Mouse (Mus musculus): ENCODE measurements around the gene Gm45337.
A peak's percentile ranks its signal among the peaks of the same experiment; 100 is the strongest.
"Not testable (repeated sequence)": the region's sequence is repeated elsewhere in the genome, so short reads cannot be mapped to it uniquely, and the experiment has no call there.

Gm45337 gene

GRCm38 (mm10) chr7:142144507-142144906 is at the start of gene Gm45337:
Gm45337 (minus strand) TSS chr7:142144607.
- DNase-seq (ENCODE audit: low spot score in 2 of 2): no peak

- DNase-seq (ENCODE audit: low spot score in 2 of 2): no peak
These were observed 45.9 kb upstream of the Gm45337 start, which contains the start of gene Gm10153 for GRCm38 (mm10) chr7:142190289-142190688. Gm10153 (minus strand) TSS chr7:142190389.

GRCm38 (mm10) chr7:142188156-142188555 is 43.7 kb upstream of the Gm45337 start:
- no peak for DNase-seq (ENCODE audit: low spot score in 2 of 2)

GRCm38 (mm10) chr7:142181021-142181420 is 36.6 kb upstream of the Gm45337 start:
- DNase-seq (ENCODE audit: low spot score in 2 of 2): no peak

- peak in 1 of 2 experiments; percentile 14 for DNase-seq (ENCODE audit: low spot score in 2 of 2)
These were observed 34.3 kb upstream of the Gm45337 start for GRCm38 (mm10) chr7:142178685-142179084.

GRCm38 (mm10) chr7:142175905-142176304 is 31.5 kb upstream of the Gm45337 start, which contains the start of gene Krtap5-2:
Krtap5-2 (minus strand) TSS chr7:142176005.
- not testable (repeated sequence) for DNase-seq (ENCODE audit: low spot score in 2 of 2)

GRCm38 (mm10) chr7:142169836-142170235 is 25.4 kb upstream of the Gm45337 start:
- DNase-seq (ENCODE audit: low spot score in 2 of 2): no peak

GRCm38 (mm10) chr7:142165639-142166038 is 21.2 kb upstream of the Gm45337 start, which contains the start of gene Gm4553:
Gm4553 (minus strand) TSS chr7:142165739.
- DNase-seq (ENCODE audit: low spot score in 2 of 2): not testable (repeated sequence)

GRCm38 (mm10) chr7:142159366-142159765 is 15.0 kb upstream of the Gm45337 start:
- DNase-seq (ENCODE audit: low spot score in 2 of 2): no peak

- not testable (repeated sequence) for DNase-seq (ENCODE audit: low spot score in 2 of 2)
These were observed 12.6 kb upstream of the Gm45337 start, which contains the start of gene Gm29735 for GRCm38 (mm10) chr7:142157013-142157412. Gm29735 (minus strand) TSS chr7:142157113.

GRCm38 (mm10) chr7:142155308-142155707 is 10.9 kb upstream of the Gm45337 start:
- DNase-seq (ENCODE audit: low spot score in 2 of 2): no peak

GRCm38 (mm10) chr7:142152191-142152590 is 7.8 kb upstream of the Gm45337 start:
- DNase-seq (ENCODE audit: low spot score in 2 of 2): no peak

GRCm38 (mm10) chr7:142148633-142149032 is 4.2 kb upstream of the Gm45337 start:
- DNase-seq (ENCODE audit: low spot score in 2 of 2): no peak

- DNase-seq (ENCODE audit: low spot score in 2 of 2): peak; percentile 7 to 17
These were observed 1.6 kb upstream of the Gm45337 start for GRCm38 (mm10) chr7:142146033-142146432.

- no peak for DNase-seq (ENCODE audit: low spot score in 2 of 2)
These were observed 1.1 kb upstream of the Gm45337 start for GRCm38 (mm10) chr7:142145413-142145940.

- not testable (repeated sequence) for DNase-seq (ENCODE audit: low spot score in 2 of 2)
These were observed 849 bp downstream of the Gm45337 start for GRCm38 (mm10) chr7:142143506-142144010.

GRCm38 (mm10) chr7:142140696-142141095 is 3.7 kb downstream of the Gm45337 start:
- no peak for DNase-seq (ENCODE audit: low spot score in 2 of 2)

- DNase-seq (ENCODE audit: low spot score in 2 of 2): not testable (repeated sequence)
These were observed 8.5 kb downstream of the Gm45337 start, which contains the start of gene Gm39115 for GRCm38 (mm10) chr7:142135934-142136333. Gm39115 (minus strand) TSS chr7:142136034.

- no peak for DNase-seq (ENCODE audit: low spot score in 2 of 2)
These were observed 10.0 kb downstream of the Gm45337 start for GRCm38 (mm10) chr7:142134206-142134995.

- DNase-seq (ENCODE audit: low spot score in 2 of 2): no peak
These were observed 15.6 kb downstream of the Gm45337 start for GRCm38 (mm10) chr7:142128843-142129242.

GRCm38 (mm10) chr7:142120629-142121028 is 23.8 kb downstream of the Gm45337 start, which contains the start of gene Gm45618:
Gm45618 (minus strand) TSS chr7:142120729.
- DNase-seq (ENCODE audit: low spot score in 2 of 2): not testable (repeated sequence)

- no peak for DNase-seq (ENCODE audit: low spot score in 2 of 2)
These were observed 24.8 kb downstream of the Gm45337 start for GRCm38 (mm10) chr7:142119632-142120031.

Data from frontal cortex, postnatal 10 days (tissue).